Mouse (Mus musculus) CH12.LX (cell line): ENCODE measurements around the gene Ankrd26. TPM values are rescaled to one million over a fixed set of nuclear protein-coding genes. Genes with fewer than 3 reads are reported as not detected.

ENCODE experiments used
- DNase-seq: peaks from one replicate; pipeline ENCODE4 v3.0.0-alpha.2; 2013; ENCODE audit errors: extremely low read depth
- H3K27ac ChIP-seq: 2 replicates; pipeline ENCODE4 v1.5.1; 2012; ENCODE audit warnings: low read depth, mild to moderate bottlenecking, control low read depth, moderate library complexity; ENCODE audit not compliant: insufficient read depth
- H3K27me3 ChIP-seq: replicated peaks from 2 replicates; pipeline ENCODE3; 2012; ENCODE audit warnings: inconsistent platforms
- H3K36me3 ChIP-seq, 2 experiments: replicated peaks in 1 of 2; 2 replicates each; pipeline versions ENCODE3 to v1.6.1; 2012; ENCODE audit warnings: inconsistent platforms in 1 of 2, low read length in 1 of 2, mild to moderate bottlenecking in 1 of 2, mixed read lengths in 1 of 2, moderate library complexity in 1 of 2; ENCODE audit not compliant: control insufficient read depth in 1 of 2, insufficient read depth in 1 of 2
- H3K4me1 ChIP-seq, 2 experiments: 2 replicates each; pipeline ENCODE4 v1.6.1; 2012; ENCODE audit warnings: inconsistent platforms in 1 of 2, moderate library complexity in 1 of 2; ENCODE audit not compliant: insufficient read depth in 2 of 2, control insufficient read depth in 1 of 2
- H3K4me2 ChIP-seq: 2 replicates; pipeline ENCODE4 v1.6.1; 2012; ENCODE audit warnings: low read depth, mild to moderate bottlenecking, control low read depth; ENCODE audit not compliant: poor library complexity, insufficient read depth, severe bottlenecking
- H3K4me3 ChIP-seq, 3 experiments: fragments of 150-350 bp in 1 of 3; sonication (generic) in 1 of 3; replicated peaks in 1 of 3; 2 replicates each; pipeline versions ENCODE3 to v1.5.1; 2011 to 2012; ENCODE audit warnings: low read depth in 2 of 3, low read length in 2 of 3, mild to moderate bottlenecking in 2 of 3, moderate library complexity in 2 of 3, control low read depth in 1 of 3, improper control_type of control experiment in 1 of 3, inconsistent platforms in 1 of 3, mixed read lengths in 1 of 3; ENCODE audit not compliant: poor library complexity in 1 of 3
- H3K79me2 ChIP-seq: replicated peaks from 2 replicates; pipeline ENCODE4 v1.6.1; 2012; ENCODE audit warnings: mild to moderate bottlenecking, moderate library complexity; ENCODE audit not compliant: control insufficient read depth, poor library complexity, insufficient read depth, severe bottlenecking; ENCODE audit errors: extremely low read depth
- H3K9ac ChIP-seq: 2 replicates; pipeline ENCODE4 v1.6.1; 2012; ENCODE audit warnings: low read depth, mild to moderate bottlenecking, control low read depth, moderate library complexity; ENCODE audit not compliant: insufficient read depth
- H3K9me3 ChIP-seq: replicated peaks from 2 replicates; pipeline ENCODE3; 2012; ENCODE audit warnings: low read length, inconsistent platforms, mixed read lengths
- BHLHE40 ChIP-seq: IDR thresholded peaks from 2 replicates; pipeline ENCODE4 v1.6.1; 2011; ENCODE audit warnings: mild to moderate bottlenecking, low read depth, low read length, improper control_type of control experiment
- CTCF ChIP-seq, 2 experiments: IDR thresholded peaks in 1 of 2; conservative IDR thresholded peaks in 1 of 2; 2 replicates each; pipeline ENCODE4 v1.5.1; 2011 to 2012; ENCODE audit warnings: low read depth in 2 of 2, low read length in 2 of 2, improper control_type of control experiment in 1 of 2, inconsistent platforms in 1 of 2, mild to moderate bottlenecking in 1 of 2, moderate library complexity in 1 of 2
- E2F4 ChIP-seq: IDR thresholded peaks from 2 replicates; pipeline ENCODE4 v1.6.1; 2011; ENCODE audit warnings: low read depth, low read length, improper control_type of control experiment; ENCODE audit not compliant: insufficient replicate concordance
- ELF1 ChIP-seq: IDR thresholded peaks from 2 replicates; pipeline ENCODE4 v1.6.1; 2014; ENCODE audit warnings: low read depth, mild to moderate bottlenecking, inconsistent platforms, low read length, improper control_type of control experiment
- ETS1 ChIP-seq: conservative IDR thresholded peaks from 2 replicates; pipeline ENCODE4 v1.6.1; 2012; ENCODE audit warnings: low read depth, mild to moderate bottlenecking, inconsistent platforms, low read length, improper control_type of control experiment, moderate library complexity
- GABPA ChIP-seq: IDR thresholded peaks from 2 replicates; pipeline ENCODE4 v1.6.1; 2012; ENCODE audit warnings: low read depth, low read length, improper control_type of control experiment, inconsistent platforms; ENCODE audit not compliant: insufficient replicate concordance
- IRF4 ChIP-seq: IDR thresholded peaks from 2 replicates; pipeline ENCODE4 v1.6.1; 2014; ENCODE audit warnings: low read depth, mild to moderate bottlenecking, inconsistent platforms, low read length, improper control_type of control experiment
- MAFK ChIP-seq: IDR thresholded peaks from 2 replicates; pipeline ENCODE4 v1.6.1; 2011; ENCODE audit warnings: low read length, improper control_type of control experiment; ENCODE audit not compliant: insufficient replicate concordance
- MEF2A ChIP-seq: IDR thresholded peaks from 2 replicates; pipeline ENCODE4 v1.6.1; 2014; ENCODE audit warnings: low read depth, mild to moderate bottlenecking, inconsistent platforms, low read length, improper control_type of control experiment, borderline replicate concordance
- MXI1 ChIP-seq: IDR thresholded peaks from 2 replicates; pipeline ENCODE4 v1.6.1; 2011; ENCODE audit warnings: mild to moderate bottlenecking, low read depth, low read length, improper control_type of control experiment
- PAX5 ChIP-seq: IDR thresholded peaks from 2 replicates; pipeline ENCODE4 v1.6.1; 2012; ENCODE audit warnings: low read length, inconsistent platforms, mixed read lengths
- POLR2A ChIP-seq: IDR thresholded peaks from 2 replicates; pipeline ENCODE4 v1.6.1; 2011; ENCODE audit warnings: low read depth, mild to moderate bottlenecking, improper control_type of control experiment, low read length
- POLR2AphosphoS2 ChIP-seq: IDR thresholded peaks from 2 replicates; pipeline ENCODE4 v1.6.1; 2011; ENCODE audit warnings: low read depth, low read length, improper control_type of control experiment
- SIN3A ChIP-seq: IDR thresholded peaks from 2 replicates; pipeline ENCODE4 v1.6.1; 2012; ENCODE audit warnings: low read length, improper control_type of control experiment, inconsistent platforms
- TCF12 ChIP-seq: IDR thresholded peaks from 2 replicates; pipeline ENCODE4 v1.6.1; 2014; ENCODE audit warnings: low read depth, mild to moderate bottlenecking, inconsistent platforms, low read length, improper control_type of control experiment
- UBTF ChIP-seq: IDR thresholded peaks from 2 replicates; pipeline ENCODE4 v1.6.1; 2012; ENCODE audit warnings: low read depth, mild to moderate bottlenecking, inconsistent platforms, low read length, improper control_type of control experiment, moderate library complexity
- USF1 ChIP-seq: IDR thresholded peaks from 2 replicates; pipeline ENCODE4 v1.6.1; 2014; ENCODE audit warnings: low read depth, mild to moderate bottlenecking, inconsistent platforms, low read length, improper control_type of control experiment
- USF2 ChIP-seq: conservative IDR thresholded peaks from 2 replicates; pipeline ENCODE4 v1.6.1; 2011; ENCODE audit warnings: low read depth, low read length, improper control_type of control experiment
- ZNF384 ChIP-seq: IDR thresholded peaks from 2 replicates; pipeline ENCODE4 v1.6.1; 2012; ENCODE audit warnings: low read depth, low read length, improper control_type of control experiment, inconsistent platforms
- dilution Hi-C: fragments of 300-500 bp; cut with MboI; formaldehyde crosslinking; loops from 2 replicates; pipeline ENCODE4 v1.14.3; 2020; ENCODE audit warnings: low sequenced_read_pairs; ENCODE audit not compliant: extremely low pct_unique_long_range_greater_than_20kb, extremely low pct_ligation_motif_present
- in situ Hi-C: fragments of 300-500 bp; cut with MboI; formaldehyde crosslinking; loops from 3 replicates; pipeline ENCODE4 v1.14.3; 2019; ENCODE audit warnings: low sequenced_read_pairs, low pct_ligation_motif_present, low pct_unique_long_range_greater_than_20kb, mixed read lengths
- polyA plus RNA-seq: library from polyadenylated mRNA; unstranded; fragments of >175 nt; gene quantifications from 2 replicates; pipeline ENCODE4 v1.2.1, GENCODE M21; 2012; ENCODE audit warnings: low read depth; ENCODE audit not compliant: insufficient read length
- total RNA-seq, 2 experiments: library from RNA; depleted of rRNA; stranded (reverse); fragments of 300-350 nt in 1 of 2; fragments of >200 nt in 1 of 2; gene quantifications; 2 replicates each; pipeline ENCODE4 v1.2.3; 2012 to 2014

Ankrd26 gene
- total and polyA plus RNA-seq, 3 experiments, result 5.2 to 9.4 (median 8.1) TPM

DNA sequence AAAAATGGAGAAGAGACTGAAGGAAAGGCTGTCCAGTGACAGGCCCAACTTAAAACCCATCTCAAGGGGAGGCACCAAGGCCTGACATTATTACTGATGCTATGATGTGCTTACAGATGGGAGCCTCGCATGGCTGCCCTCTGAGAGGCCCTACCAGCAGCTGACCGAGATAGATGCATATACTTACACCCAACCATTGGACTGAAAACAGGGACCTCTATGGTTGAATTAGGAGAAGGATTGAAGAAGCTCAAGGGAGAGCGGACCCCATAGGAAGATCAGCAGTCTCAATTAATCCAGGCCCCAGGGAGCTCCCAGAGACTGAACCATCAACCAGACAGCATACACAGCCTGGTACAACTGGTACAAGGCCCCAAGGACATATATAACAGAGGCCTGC lies 5.8 kb upstream of the Ankrd26 start:
- Histone ChIP-seq H3K79me2 (no peaks in the 10 kb centered on the region; the same call in 1 of the 2 replicates), H3K9me3 (no peaks in the 10 kb centered on the region), H3K27ac (no peak overlapping the region), H3K4me2 (no peak overlapping the region), H3K9ac (no peak overlapping the region), H3K27me3 (no peaks in the 10 kb centered on the region), H3K36me3 (peaks cover 0 to 9% of the 10 kb centered on the region in 2 experiments), H3K4me1 (peaks cover 6 to 10% of the 10 kb centered on the region in 2 experiments), H3K4me3 (no peak overlapping the region)
- dilution Hi-C loops, result no loop called here
- DNase-seq, result no peak
- in situ Hi-C loops, result no loop called here
- TF ChIP-seq MAFK, result no peak

DNA sequence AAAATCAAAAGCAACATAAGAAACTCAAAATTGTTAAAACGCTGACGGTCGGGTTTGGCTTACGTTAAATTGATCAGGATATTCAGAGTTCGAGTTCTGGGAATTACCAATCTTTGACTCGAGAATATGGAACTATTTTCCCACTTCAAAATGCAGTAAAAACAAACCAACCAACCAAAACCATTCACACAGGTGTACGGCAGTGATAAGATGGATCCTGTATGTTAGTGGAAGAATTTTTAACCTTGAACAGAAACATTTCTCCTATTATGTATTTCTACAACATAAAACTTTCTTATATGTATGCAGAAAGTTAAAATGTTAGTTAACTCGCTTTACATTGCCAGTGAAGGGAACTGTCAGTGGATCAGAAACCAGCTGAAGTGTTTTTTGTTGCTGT lies 801 bp downstream of the Ankrd26 start:
- peaks cover 10 to 37% of the 10 kb centered on the region in 2 experiments for H3K36me3 ChIP-seq
- H3K4me2 ChIP-seq, result peak overlapping the region; percentile 44
- in situ Hi-C loops, result no loop called here
- H3K27ac ChIP-seq, result no peak overlapping the region
- H3K27me3 ChIP-seq, result no peaks in the 10 kb centered on the region
- H3K9ac ChIP-seq, result peak overlapping the region; percentile 44
- TF ChIP-seq GABPA, result no peak
- TF ChIP-seq USF1, result no peak
- TF ChIP-seq IRF4, result no peak
- no peak for TF ChIP-seq USF2
- no peak for TF ChIP-seq TCF12
- no peak for TF ChIP-seq BHLHE40
- TF ChIP-seq MEF2A, result no peak
- TF ChIP-seq ELF1, result no peak
- TF ChIP-seq MAFK, result no peak
- no peak for TF ChIP-seq UBTF
- TF ChIP-seq POLR2A, result no peak
- no peak for TF ChIP-seq CTCF (conservative IDR thresholded peaks at IDR 0.05 in 1 of 2, IDR thresholded peaks at IDR 0.05 in 1 of 2; ENCODE audit: low read depth in 2 of 2, low read length in 2 of 2)
- no peak for TF ChIP-seq SIN3A
- TF ChIP-seq ETS1, result no peak
- no peak for TF ChIP-seq E2F4
- TF ChIP-seq POLR2AphosphoS2, result no peak
- no peak for TF ChIP-seq PAX5
- no peak for TF ChIP-seq ZNF384
- no peak for TF ChIP-seq MXI1
- H3K79me2 ChIP-seq, result no peaks in the 10 kb centered on the region; the same call in 1 of the 2 replicates
- no peak for DNase-seq
- H3K9me3 ChIP-seq, result no peaks in the 10 kb centered on the region
- dilution Hi-C loops, result no loop called here
- H3K4me3 ChIP-seq, result peak overlapping the region; percentile 67 to 87 (median 74)
- H3K4me1 ChIP-seq, result peaks cover 6 to 21% of the 10 kb centered on the region in 2 experiments
